Mouse (Mus musculus): Measurements from ENCODE around the gene Tmem51.
"Not testable (repeated sequence)": the region's sequence is repeated elsewhere in the genome, so short reads cannot be mapped to it uniquely, and the experiment has no call there.

Tmem51 gene

DNA sequence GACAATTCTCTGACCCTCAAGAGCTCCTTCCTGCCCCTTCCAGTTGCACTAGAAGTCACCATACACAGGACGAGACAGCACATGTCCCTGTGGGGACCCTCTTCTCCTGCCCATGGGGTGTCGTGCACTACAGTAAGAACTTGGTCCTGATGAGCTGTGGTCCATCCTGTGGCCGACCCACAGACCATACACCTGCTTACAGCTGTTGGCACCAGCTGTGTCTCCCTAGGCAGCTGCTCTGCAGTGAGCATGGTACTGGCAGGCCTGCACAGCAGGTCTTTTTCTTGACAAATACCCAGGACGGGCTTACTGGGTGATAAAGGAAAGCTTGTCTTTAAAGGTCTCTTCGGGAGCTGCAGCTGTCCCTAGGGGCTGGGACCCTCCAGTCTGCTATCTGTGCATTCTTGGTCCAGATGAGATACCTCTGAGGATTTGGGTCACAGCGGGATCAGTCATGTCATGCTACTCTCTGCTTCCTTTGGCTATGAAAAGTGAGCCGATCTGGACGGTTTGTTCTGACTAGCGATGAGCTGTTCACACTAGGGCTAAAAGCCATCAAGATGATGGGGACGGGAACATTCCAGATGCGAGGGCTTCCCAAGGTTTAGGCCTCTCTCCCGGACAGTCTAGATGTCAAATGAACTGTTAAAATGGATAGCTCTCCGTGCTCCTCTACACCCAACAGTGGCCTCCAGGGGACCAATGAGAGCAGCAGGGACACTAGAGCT lies 24.8 kb downstream of the Tmem51 start:
- no peak for DNase-seq

DNA sequence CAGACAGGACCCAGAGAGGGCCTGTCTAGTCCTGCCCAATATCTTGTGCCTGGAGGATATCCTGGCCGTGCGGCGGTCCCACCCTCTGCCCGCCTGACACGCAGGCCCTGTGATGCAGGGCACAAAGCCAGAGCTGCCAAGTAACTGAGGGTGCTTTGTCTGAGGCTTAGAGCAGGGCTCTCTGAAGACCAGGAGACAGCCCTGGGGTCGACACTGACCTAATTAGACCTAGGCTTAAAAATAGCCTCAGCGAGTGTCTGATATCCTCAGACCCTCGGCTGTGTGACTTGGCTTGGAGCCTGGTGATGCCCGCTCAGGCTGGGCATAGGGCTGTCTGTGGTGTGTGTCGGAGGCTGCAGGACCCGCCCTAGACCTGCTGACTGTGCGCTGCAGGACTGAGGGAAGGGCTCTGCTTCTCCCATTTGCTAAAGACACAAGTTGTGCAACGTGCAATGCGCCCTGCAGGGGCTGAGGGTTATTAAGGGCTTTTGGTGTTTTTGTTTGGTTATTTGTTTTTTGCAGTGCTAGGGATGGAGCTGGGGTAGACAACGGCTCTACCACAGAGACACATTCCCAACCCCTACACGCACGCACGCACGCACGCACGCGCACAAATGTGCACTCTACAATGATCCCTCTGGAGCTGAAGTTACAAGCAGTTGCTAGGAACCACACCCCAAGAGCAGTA lies 26.4 kb downstream of the Tmem51 start:
- no peak for DNase-seq

DNA sequence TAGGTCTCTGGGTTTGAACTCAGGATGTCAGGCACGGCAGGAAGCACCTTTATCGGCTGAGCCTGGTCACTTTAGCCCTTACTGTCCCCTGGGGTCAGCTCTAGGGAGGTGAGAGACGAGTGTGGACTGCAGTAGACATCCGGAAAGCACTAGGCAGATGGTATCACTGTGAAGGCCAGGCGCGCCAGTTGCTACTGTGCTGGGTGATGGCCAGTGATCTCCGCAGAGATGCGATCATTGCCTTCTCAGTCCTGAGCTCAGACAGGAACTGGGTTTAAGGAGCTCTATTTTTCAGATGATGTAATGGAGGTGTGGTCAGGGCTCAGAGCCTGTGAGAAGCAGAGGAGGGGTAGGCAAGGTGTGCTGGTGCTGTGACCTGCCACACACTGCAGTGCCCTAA lies 28.5 kb downstream of the Tmem51 start:
- DNase-seq, result no peak

DNA sequence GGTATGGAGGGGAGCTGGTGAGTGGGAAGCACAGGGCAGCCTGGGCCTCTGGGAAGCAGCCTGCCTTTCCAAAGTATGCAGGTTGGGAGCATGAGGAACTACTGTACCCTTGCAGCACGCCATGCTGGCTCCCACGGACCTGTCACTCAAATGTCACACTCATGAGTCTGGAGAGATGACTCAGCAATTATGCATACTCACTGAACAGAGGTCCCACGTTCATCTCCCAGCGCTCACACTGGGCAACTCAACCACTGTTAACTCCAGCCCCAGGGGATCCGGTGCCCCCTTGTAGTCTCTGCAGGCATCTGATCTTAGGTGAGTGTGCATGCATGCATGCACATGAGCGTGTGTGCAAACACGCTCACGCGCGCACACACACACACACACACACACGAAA lies 29.5 kb downstream of the Tmem51 start:
- peak in 1 of 2 experiments; percentile 59 for DNase-seq

DNA sequence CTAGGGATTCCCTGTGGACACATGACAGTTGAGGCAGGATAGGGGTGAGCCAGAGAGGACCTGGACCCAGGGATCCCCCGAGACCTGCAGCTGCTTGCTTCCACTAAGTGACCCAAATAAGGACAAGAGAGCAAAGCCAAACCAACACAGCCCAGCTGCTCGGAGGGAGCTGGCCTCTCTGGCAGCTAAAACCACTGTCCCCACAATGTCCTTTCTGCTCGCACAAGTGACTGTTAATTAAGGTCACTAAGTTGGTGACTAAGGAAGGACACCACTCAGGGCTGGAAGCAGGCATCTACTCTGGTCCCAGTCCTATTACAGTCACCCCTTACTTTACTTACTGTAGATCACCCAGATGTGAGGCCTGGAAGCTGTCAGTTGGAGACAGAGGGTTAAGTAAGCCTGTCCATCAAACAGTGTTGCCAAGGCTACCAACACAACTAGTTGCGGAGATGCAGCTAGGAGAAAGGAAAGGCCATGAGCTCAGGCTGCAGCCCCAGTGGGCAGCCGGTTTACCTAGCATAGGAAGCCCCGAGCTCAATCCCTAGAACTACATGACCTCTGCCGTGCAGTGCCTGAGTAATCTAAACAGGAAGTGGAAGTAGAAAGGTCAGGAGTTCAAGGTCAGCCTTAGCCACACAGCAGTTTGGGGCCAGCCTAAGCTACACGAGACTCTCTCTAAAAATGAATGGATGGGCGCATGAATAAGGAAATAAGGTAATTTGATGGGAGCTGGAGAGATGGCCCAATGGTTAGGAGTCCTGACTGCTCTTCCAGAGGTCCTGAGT lies 30.2 kb downstream of the Tmem51 start:
- DNase-seq, result peak in 1 of 2 experiments; percentile 60

DNA sequence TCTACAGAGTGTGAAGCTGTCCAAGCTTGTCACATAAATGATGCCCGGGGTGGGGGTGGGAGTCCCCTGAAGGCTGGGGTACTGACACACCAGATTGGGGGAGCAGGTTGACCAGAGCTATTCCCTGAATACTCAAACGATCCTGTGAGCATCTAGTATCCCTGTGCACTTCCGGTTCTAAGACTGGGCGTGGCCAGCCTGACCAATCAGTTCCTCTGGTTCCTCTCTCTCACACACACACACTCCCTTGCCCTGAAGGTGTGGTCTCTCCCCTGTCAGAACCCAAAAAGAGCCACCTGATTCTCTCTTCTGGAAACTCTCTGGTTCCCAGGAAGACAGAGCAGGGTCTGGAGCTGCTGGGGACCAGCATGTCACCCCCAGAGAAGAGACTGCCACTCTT lies 30.8 kb downstream of the Tmem51 start:
- peak in 1 of 2 experiments; percentile 77 for DNase-seq

DNA sequence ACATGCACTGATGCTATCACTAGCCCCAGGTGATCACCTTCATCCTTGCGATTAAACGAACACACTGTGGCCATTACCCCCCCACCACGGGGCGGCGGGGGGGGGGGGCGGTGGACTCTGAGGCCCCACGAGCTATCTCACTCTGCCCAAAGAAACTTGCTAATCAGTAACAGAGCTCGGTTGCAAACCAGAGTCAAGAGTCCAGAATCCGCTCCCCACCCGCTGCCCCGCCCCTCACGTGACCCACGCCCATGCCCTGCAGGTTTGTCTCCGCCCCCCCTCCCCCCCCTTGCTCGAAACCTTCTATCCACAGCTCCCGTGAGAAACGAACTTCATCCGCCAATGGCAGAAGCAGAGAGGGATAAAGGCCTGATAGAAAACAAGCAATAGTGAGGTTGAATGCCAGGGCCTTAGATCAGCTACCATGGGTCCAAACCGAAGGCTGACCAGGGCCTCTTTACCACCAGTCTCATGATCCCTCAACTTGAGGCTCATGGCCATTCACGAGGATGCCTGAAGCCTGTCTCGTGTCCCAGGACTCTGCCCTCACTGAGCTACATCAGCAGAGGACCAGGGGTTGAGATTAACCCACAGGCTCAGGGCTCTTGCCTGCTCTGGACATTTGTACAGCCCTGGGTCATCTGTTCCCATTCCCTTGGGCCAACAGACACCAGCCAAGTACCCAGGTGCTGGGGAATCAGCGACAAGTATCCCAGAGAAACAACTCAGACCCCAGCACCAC lies 31.5 kb downstream of the Tmem51 start:
- DNase-seq, result peak; percentile 86 to 92

DNA sequence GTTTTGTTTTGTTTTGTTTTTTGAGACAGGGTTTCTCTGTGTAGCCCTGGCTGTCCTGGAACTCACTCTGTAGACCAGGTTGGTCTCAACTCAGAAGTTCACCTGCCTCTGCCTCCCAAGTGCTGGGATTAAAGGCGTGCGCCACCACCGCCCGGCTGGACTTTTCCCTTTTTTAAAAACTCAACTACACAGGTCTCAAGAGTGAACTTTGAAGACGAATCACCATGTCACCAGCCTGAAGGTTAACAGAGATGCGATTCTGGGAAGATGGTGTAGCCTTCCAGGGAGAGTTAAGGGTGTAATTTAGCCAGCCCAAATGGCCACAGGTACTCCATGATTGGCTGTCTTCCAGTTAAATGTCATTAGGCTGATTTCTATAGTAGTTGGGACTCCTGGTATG lies 32.2 kb downstream of the Tmem51 start:
- DNase-seq, result not testable (repeated sequence)

DNA sequence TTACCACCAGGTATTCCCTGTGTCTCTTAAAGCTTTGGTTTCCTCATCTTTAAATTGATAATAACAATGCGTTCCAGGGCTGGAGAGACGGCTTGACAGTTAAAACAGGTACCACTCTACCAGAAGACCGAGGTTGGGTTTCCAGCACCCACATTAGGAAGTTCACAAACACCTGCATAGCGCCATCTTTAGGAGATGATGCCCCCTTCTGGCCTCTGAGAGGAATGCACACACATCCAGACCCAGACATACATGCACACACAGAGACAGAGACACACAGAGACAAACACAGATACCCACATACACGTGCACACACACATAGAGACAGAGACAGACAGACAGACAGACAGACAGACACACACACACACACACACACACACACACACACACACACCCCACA lies 34.1 kb downstream of the Tmem51 start:
- no peak for DNase-seq

DNA sequence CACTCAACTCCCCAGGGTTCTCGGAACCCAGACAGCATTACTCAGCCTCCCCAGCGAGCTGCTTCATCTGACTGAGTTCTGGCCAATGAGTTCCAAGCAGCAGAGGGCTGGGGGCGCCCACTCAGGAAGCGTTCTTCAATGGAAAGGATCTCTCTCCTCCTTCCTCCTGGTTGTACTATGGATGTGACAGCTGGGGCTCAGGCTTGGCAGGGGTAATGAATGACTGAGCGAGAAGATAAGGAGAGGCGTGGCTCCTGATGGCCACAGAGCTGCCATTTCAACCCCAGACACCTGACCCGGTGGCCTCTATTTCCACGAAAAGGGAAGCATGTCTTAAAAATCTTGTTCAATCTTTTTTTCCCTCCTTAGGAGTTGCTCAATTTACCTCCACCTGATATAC lies 35.7 kb downstream of the Tmem51 start:
- peak in 1 of 2 experiments; percentile 39 for DNase-seq

DNA sequence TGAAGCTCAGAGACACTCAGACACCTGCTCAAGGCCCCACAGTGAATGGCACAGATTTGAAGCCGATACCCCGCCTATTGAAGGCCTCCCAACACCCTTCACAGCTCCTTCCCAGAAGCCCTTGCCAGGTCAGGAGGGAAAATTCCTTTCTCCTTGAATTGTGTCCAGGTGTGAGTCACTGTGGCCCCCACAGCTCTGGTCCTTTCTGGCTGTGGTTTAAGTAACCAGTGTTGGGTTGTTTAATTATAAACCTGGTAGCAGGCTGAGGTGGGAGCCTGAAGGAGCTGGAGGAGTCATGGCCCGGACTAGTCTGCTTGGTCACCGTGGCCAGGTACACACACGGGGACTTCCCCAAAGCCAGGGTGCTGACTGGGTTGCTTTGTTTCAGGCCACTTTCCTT lies 37.1 kb downstream of the Tmem51 start:
- DNase-seq, result peak; percentile 79 to 92

DNA sequence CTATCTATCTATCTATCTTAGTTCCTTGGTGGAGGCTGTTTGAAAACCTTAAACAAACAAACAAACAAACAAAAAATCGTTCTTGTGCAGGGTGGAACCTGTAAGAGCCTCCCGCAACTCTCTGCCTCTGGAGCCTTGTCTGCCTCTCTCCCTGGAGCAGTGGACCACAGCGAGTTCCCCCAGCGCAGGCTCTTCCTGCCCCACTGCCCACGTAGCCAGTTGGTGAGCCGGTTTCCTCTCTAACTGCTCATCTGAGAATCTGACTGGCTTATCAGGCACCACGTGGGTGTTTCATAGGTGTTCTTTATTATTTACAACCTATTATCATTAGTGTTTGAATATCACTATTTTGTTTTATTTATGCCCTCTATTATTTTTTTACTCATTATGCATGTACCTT lies 37.6 kb downstream of the Tmem51 start:
- peak in 1 of 2 experiments; percentile 77 for DNase-seq

DNA sequence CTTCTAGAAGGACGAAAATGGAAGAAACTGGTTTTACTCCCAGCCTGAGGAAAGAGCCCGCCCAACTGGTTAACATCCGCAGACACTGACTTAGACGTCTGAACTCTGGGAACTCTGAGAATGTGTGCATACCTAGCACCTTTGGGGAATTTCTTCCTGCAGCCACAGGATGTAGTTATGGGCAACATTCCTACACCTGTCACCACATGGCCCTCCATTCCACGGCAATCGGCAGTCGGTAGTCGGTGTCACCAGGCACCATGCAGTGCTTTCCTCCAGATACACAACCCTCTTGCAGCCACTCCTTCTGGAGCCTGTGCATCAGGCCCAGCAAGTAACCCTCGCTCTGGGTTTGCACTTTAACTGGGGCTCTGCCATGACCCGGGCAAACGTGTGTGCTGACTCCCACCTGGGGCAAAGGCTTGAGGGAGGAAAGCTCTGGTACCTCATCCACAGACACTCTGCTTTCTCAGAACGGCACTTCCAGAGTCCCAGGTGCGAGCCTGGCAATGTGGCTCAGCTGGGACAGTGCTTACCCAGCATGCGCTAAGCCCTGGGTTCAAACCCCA lies 38.4 kb downstream of the Tmem51 start:
- DNase-seq, result peak in 1 of 2 experiments; percentile 68

DNA sequence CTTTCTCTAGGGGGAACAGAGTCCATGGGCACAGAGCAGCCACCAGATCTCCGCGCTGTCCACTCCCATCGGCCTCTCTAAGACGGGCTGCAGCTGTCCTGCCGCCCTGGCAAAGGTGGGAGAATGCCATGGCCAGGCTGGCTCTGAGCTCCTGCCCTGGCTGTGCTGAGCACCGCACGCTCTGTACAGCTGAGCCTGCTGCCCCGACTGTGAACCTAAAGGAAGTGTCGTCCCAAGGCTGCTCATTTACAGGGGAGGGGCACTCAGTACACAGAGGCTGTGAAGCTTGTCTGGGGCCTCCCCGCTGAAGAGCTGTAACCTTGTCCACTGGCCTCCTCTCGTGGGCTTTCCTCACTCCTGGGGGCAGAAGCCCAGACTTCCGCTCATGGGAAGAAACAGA lies 39.7 kb downstream of the Tmem51 start:
- DNase-seq, result no peak

DNA sequence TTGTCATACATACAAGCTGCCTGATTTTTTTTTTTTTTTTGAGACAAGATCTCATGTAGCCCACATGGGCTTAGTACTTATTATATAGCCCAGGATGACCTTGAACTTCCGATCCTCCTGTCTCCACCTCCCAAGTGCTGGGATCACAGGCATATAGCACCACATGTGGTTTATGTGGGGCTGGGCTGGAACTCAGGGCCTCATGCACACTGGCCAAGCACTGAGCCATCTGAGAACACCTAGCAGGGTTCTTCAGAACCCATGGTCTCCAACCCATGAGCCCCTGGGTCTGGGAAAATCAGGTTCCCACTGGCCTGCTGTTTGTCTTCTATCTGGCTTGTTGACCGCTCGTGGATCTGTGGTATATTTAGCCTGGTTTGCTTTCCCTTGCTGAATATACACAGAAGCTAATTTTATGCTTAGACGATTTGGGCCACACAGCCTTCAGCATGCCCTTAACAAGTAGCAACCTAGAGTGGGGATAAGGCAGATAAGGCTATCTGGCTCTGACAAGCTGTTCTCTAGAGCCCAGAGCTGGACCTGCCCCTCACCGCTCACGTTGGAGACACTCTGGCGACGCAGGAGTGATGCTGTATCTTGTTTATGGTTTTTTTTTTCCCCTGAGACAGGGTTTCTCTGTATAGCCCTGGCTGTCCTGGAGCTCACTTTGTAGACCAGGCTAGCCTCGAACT lies 44.3 kb downstream of the Tmem51 start:
- no peak for DNase-seq

DNA sequence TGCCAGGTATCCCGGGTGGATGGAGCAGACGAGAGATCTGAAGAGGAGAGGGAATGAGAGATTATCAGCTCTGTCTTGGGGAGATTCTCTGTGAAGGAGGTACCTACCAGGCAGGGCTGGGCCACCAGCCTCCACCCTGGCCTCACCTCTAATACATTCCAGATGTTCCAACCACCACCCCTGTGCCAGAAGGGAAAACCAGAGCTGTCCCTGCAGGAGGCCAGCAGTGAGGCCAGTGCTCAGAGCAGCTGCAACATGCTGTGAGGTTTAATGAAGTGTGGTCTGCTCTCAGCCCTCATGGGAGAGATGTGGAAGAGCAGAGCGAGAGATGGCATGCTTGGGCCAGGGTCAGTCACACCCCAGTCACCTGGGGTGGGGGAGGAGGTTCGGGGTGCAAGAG lies 46.2 kb downstream of the Tmem51 start:
- DNase-seq, result no peak

DNA sequence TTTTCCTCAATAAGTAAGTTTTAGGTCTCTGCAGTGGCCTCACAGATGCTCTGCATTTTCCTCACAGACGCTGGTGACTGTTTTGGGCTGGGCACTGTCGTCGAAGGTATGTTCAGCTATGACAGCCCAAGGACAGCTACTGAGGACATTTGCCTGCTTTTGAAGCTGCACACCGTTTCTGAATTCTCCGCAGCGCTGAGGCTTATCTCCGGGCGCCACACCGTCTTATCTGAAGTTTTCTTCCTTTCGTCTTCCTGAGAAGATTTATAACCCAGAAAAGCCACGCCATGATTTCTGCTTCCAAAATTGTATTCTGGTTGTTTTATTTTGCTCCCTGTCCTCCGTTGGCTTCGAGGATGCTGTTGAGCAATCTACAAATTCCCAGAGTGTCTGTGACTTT lies 55.6 kb downstream of the Tmem51 start:
- DNase-seq, result no peak

DNA sequence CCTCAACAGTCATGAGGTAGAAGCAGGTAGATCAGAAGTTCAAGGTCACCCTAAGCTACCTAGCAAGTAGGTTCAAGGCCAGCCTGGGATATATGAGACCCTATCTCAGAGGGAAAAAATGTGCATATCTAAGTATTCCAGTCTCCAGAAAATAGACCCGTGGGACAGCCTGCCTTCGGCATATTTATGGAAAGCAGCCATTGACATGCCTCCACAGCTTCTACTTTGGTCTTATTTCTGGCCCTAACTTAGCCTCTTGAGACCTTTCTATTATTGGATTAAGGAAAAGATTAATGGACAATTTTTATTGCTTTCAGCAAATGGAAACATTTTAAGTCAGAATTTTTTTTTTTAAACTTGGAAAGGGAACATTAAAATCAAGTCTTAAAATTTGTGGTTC lies 57.1 kb downstream of the Tmem51 start:
- DNase-seq, result no peak

DNA sequence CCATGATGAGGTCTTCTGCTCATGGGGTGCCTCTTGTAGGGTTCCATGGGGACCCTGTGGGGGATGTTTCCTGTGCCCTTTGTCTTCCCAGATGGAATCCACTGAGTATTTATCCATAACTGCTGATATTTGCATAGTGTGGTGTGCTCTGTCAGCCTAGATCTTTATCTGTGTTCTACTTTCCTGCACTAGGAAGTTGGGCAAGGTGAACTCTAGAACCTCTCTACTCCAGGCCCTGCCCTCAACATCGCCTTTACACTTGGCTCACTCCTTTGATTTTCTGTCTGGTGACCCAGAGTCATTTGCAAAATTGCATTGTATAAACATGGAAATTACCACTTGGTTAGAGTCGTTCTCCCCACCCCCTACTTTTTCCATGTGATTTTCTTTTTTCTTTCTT lies 59.6 kb downstream of the Tmem51 start:
- no peak for DNase-seq

DNA sequence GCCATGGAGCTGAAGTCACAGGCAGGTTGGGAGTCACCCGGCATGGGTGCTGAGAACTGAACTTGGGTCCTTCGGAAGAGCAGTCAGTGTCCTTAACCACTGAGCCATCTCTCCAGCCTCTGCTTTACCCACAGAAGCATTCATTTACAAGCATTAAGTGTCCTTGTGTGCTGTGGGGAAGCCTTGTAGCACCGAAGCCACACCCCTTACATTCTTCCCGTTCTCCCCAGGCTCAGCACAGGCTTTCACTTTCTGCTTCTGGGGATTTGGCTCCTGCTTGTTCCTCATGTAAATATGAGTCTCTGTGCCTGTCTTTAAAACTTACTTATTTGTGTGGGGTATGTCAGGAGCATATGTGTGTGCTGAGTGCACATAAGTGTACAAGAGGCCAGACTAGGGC lies 60.9 kb downstream of the Tmem51 start:
- no peak for DNase-seq

DNA sequence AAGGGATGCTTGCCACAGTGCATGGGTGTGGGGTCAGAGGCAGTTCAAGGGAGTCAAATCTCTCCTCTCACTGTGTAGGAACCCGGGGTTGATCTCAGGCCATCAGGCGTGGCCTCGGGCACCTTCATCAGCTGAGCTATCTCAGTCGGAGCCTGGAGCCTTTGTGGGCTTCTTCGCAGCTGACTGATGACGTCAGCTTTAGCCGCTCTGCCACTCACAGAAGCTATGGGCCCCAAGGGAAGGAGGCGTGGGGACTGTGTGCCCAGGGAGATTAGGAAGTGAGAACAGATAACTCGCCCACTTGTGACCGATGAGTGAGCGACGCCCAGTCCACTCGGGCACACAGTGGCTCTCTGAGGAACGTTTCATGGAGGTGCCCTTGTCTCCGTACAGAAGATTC lies 66.4 kb downstream of the Tmem51 start:
- no peak for DNase-seq

All from kidney, postnatal 25 days (tissue).